Mouse (Mus musculus) spleen, adult 2 months (tissue): ENCODE measurements around the gene Abca12.

Source experiments
- CTCF ChIP-seq: fragments of 200-500 bp; IDR thresholded peaks from 2 replicates; pipeline ENCODE4 v1.5.1; 2011; ENCODE audit warnings: mild to moderate bottlenecking, inconsistent platforms; ENCODE audit not compliant: insufficient read depth, insufficient read length, insufficient replicate concordance; ENCODE audit errors: extremely low read depth
- POLR2A ChIP-seq: fragments of 200-500 bp; IDR thresholded peaks from 2 replicates; pipeline ENCODE4 v1.6.1; 2011; ENCODE audit warnings: low read depth, low read length, inconsistent platforms

- TF ChIP-seq POLR2A = no peak
- no peak for TF ChIP-seq CTCF
Observed at GRCm38 (mm10) chr1:71447424-71447823, 32.7 kb upstream of the Abca12 start.
